Mouse (Mus musculus) spleen, postnatal 14 days (tissue): Measurements from ENCODE around the gene Six6.

Experiments used
- DNase-seq, 2 experiments: peaks; one replicate each; pipeline ENCODE4 v3.0.0; 2021 to 2022; ENCODE audit warnings: low spot score in 2 of 2

Six6 gene

DNA sequence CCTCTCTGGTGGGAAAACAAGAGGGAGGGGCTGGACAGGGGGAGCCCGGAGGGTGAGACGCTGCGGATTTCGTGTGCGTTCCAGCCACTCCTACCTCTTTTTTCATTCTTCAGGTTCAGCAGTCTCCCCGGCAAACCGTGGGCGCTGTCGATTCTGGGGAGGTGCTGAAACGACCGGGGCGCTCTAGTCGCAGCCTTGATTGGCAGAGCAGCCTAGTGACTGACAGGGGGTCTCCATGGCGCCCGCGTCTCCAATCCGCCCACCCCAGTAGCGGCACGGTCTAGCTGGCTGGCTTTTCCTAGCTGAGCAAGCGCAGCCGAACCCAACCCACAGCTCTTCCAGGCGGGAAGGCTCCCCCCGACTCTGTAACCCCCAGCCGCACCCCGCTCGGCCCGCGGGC is at the start of gene Six6:
TSS of gene Six6 (plus strand) at position 277 of the 400 bp plus-strand sequence.
- DNase-seq = no peak

DNA sequence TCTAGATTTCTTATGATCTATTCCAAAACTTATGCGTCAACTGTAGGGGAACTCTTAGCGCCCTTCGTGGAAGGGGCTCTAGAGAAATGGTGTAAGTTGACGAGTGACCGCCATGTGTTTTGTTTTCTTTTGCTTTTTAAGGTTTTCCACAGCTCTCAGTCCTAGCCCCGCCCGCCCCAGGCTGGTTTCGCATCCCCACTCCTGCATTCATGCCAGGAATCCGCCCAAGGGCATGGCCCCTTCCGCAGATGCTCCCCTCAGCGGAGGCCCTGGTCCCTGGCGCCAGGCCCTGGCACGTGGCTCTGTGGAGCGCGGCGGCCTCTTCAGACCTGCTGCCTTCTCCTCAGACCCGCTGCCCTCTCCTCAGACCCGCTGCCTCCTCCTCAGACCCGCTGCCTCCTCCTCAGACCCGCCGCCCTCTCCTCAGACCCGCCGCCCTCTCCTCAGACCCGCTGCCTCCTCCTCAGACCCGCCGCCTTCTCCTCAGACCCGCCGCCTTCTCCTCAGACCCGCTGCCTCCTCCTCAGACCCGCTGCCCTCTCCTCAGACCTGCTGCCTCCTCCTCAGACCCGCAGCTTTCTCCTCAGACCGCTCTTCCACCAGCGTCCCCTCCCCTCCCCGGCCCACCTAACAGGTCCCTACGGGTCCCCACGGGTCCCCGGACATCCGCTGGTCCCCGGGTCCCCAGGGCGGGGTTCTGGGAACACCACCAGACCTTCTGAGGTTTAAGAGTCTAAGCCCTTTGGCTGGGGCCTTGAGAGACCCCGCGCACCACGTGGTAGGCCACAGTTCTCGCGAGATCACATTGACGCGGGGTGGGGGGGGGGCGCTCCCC is 22.3 kb upstream of the Six6 start:
- DNase-seq = no peak

DNA sequence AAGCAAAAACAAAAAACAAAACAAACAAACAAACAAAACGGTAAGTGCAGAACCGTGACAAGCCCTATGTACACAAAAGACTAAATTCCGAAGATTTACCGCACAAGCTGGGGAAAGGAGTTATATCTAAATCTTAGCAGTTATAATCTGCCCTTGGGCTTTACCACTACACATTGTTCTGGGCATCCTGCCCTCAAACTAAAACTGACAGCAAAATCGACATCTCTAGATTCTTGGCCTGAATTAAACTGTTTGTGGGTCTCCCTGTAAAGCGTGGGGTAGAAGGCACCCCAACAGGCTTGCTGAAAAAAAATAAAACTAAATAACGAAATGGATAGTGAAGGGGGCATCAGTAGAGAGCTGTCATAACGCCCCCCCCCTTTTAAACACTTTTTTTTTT is 2.9 kb upstream of the Six6 start:
- DNase-seq = no peak

DNA sequence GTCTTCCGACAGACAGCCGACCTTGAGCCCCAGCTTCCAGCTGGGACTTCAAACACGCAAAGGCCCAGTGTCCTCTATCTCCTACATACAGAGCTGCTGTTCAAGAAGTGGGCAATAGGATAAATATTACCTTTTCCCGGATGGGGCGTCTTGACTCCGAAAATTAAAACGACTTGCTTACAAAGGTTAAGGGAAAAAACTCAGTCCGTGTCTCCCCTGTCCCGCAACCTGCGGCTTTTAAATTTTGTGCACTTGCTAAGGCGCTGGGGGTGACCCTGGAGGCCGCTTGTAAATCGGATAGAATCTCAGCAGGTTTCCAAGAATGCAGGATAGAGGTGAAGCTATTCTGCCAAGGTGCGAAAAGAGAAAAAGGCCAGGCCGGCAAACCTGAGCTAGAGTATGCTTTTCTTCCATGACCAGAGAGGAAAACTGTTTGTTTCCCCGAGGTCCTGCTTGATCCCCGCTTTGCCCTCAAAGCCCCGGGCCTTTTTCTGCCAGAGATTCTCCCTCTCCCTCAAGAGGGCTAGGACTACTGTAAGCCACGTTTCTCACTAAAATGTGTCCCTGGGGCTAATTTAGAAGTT is 2.1 kb upstream of the Six6 start:
- no peak for DNase-seq

DNA sequence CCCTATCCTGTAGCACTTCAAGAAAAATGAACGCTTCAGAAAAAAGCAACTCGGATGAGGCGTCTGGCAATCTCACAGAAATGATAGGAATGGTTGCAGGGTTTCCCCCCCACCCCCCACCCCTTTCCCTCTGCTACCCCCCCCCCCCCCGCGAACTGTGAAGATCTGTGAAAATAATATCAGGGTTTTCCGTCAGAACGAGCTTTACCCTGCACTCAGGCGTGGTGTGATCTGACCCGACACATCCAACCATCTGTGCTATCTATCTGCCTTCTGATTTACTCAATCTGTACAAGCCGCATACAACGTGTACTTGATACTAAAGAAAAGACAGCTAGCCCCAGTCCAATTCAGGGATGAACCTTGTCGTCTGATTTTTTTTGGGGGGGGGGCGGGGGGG is 1.5 kb upstream of the Six6 start:
- no peak for DNase-seq

DNA sequence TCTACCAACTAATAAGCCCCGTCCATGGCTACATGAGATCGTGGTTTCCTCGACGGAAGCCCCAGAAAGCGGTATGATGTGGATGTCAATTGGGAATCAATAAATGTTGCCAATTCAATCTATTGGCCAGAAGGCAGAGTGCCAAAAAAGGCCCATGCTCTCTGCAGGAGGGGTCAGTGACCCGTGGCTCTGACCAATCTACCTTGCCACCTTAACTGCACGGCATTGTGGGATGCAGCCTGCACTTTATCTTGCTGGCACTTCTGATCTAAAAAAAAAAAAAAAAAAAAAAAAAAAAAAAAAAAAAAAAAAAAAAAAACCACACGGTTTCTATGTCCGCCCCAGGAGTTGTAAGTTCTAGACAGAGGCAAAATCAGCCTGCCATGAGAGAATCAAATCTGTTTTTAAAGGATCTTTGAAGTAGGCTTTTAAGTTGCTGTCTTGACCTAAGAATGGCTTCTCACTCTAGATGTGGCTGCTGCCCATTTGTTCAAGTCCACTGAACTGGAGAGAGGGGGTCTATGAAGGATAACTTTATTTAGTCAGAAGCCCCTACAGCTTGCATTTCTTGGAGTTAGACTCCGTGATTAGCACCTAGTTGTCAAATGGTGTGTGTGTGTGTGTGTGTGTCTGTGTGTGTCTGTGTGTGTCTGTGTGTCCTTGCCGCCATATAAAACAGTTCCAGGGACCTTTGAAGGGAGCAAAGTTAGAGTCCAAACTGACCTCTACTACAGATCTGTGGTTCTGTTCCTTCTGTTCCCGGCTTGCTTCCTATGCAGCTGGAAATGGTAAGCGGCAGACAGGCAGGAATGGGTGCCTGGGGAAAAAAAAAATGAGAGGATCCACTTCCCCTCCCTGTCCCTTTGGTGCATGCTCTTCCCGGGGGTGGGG is 847 bp upstream of the Six6 start:
- no peak for DNase-seq

DNA sequence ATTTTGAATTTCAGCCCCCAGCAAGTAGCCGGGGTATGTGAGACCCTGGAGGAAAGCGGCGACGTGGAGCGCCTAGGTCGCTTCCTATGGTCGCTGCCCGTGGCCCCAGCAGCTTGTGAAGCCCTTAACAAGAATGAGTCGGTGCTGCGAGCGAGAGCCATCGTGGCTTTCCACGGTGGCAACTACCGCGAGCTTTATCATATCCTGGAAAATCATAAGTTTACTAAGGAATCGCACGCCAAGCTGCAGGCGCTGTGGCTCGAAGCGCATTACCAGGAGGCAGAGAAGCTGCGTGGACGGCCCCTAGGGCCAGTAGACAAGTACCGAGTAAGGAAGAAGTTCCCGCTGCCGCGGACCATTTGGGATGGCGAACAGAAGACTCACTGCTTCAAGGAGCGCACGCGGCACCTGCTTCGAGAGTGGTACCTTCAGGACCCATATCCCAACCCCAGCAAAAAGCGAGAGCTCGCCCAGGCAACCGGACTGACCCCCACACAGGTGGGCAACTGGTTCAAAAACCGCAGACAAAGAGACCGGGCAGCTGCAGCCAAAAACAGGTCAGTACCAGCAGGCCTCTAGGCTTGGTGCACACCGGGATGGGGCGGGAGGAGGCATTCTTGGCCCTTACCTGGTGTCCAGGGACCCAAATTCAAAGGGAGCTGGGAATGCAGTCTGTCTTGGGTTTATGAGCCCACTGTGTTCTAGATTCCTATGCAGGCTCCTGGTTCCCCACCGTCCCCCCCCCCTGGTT is 554 bp downstream of the Six6 start, which contains the start of gene 4930447C04Rik:
TSS of gene 4930447C04Rik (minus strand) at position 704 of the 751 bp plus-strand sequence.
- no peak for DNase-seq

DNA sequence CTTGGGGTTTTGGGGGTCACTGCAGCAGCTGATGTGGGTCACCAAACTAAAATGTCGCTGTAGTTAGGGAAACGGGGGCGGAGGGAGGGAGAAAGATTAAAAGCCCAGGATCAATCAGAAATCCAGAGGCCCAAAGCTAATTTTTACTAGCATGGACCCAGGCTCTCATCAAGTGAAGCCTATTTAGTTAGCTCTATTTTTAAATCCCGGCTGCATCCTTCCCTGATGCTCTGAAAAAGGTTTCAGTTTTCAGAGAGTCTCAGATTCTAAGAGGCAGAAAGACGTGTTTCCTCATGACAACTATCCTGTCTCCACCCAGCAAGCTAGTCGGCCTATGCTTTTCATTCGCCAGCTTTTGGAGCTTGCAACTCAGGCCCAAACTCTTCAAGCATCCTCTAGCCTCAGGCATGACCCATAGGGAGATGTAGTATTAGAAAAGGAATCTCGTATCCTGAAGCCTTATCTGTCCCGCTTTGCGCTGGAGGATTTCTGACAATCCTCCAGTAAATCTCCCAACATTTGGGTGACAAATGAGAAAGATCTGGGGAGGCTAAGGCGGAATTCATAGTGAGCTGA is 1.2 kb downstream of the Six6 start:
- DNase-seq = no peak

DNA sequence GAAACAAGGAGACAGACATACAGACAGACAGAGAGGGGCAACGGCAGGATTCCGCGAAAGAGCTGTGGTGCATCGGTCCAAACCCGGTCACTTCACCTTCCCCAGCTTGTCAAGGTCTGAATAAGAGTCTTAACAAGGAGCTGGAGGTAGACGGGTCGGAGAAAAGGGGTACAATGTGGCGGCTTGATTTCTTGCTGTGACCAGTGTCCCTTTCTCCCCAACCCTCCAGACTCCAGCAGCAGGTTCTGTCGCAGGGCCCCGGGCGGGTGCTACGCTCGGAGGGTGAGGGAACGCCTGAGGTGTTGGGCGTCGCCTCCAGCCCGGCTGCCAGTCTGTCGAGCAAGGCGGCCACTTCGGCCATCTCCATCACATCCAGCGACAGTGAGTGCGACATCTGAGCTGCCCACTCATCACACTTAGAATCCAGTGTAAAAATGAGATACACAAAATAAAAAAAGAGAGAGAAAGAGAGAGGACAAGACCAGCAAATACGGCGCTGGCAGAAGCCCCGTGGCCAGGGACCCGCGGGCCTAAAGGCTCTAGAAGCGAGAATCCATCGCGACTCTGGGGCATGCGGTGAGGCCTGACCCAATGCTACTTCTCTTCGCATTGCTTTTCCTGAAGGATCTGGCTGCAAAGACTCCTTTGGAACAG is 1.8 kb downstream of the Six6 start:
- no peak for DNase-seq

DNA sequence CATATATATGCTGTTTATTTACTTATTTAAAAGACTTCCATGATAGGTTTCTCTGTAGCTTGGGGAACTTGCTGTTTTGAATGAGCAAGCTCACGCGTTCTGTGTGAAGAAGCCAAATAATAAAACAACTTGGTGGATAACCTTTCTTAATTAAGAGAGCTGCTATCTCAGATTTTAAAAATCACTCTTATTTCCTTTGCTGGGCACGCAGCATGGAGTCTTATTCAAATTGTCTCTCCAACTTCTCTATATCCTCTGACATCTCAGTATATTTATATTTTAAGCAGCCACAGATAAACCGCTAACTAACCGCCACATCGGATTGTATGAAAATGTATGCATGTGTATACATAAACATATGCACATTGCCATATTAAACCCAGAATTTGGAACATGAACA is 2.5 kb downstream of the Six6 start:
- DNase-seq = no peak

DNA sequence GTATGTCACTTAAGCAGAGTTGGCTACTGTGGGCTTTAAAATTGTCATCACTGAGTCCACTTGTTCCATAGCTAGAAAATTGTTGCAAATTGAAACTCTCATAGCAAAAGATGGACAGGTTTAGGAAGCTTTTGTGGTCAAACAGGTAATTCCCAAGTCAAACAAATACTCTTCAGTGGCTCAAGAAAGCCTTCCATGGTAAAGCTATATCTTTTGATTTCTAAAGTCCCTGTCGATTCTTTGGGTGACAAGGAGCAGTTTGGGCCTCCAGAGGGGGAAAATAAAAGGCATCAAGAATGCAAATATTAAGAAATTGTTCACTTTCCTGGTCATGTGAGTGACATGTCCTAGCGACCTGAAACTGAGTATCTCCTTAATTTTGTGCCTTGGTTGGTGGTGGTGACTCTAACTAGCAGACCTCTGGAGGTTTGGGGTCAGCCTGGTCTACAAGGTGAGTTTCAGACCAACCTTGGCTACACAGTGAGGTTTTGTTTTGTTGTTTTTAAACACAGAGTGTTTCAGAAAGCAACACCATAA is 4.0 kb downstream of the Six6 start:
- DNase-seq = no peak

DNA sequence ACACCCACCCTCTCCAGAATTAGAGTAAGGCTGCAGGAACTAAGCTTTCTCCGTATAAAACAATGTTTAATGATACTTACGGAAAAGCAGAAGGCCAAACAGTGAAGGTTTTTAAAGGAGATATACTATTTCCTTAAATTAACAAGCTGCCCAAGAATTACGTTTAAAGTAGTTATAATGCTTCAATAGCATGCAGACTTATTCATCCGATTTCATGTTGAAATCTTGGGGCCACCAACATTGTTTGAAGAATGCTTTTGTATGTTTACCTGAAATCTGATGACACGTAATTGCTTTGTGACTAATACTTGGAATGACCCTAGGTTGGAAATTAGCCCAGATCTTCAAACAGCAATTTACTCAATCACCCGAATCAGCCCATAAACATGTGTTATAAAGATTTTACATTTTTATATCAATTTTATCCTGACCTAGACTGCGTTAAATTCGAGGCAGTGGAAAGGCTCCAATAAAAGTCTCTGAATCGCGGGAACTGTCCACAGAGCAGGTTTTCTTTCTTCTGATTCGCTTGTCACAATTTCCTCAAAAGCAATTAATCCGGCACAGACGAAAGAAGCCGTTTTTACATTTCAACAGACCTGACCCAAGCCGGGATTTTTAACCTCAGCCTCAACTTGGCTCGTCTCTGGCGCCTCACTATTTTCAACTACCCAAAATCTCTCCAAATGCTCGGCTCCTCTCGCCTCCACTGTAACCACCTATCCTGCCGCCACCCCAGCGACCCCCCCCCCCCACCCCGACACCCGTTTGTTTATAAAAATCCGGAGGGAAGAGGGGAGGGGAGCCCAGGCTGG is 4.9 kb downstream of the Six6 start:
- DNase-seq = no peak

DNA sequence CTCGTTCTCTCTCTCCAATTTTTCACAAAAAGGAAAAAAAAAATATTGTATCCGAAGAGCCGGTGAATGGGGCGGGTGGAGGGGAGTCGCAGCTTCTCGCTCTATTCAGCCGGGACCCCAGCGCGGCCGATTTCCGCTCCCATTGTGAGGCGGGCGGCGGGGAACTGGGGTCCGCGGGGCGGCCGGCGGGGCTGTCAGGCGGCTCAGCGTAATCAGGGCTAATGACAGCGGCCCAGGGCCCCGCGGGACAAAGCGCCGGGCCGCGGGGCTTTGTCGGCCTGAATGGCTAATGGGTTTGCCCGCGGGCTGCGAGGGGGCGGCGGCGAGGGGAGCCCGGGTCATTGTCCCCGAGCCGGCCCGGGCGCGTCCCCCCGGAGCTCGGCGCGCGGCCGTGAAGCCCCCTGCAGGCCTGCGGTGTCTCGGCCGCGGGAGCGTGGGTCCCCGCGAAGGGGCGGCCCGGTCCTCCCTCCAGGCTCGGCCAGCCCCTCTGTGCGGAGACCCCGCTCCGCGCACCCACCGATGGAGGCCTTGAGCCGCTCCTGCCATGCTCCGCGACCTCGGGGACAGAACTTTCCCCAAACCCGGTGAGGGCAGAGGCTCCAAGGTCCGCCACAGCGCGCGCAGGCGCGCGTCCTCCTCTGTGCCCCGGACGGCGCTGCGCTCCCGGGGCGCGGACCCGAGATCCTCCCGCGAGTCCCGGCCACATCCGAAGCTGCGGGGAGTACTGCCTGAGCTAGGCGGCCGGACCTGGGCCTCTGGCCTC is 5.8 kb downstream of the Six6 start:
- no peak for DNase-seq

DNA sequence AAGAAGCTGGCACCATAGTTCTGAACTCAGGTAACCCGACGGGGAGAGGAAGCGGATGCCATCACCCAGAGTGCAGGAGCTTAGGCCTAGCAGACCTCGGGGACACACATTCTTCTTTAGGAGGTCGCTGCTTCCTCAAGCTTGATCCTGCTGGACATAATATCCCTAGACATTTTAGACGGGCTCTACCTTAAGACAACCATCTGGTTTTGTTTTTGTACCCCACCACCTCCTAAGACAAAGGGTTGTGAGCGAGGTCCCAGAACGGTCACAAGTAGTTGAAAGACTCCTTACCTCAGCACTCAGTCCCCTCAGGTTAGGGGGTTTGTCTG is 6.3 kb downstream of the Six6 start:
- no peak for DNase-seq

DNA sequence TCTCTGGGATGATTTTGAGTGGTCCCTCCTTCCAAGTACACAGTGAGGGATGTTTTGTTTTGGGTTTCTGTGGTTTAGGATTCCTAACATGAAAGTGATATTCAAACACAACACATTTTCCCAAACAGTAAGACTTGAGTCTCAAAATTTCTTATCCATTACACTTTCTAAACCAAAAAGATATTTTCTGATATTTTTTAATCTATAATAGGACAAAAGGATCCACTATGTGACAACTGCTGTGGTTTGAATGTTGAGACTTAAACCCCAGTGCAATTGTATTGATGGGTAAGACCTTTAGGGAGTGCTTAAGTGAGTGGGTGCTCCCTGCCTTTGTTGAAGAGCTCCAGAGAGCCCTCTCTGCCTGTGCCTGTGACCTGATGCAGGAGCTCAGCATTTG is 7.1 kb downstream of the Six6 start:
- no peak for DNase-seq

DNA sequence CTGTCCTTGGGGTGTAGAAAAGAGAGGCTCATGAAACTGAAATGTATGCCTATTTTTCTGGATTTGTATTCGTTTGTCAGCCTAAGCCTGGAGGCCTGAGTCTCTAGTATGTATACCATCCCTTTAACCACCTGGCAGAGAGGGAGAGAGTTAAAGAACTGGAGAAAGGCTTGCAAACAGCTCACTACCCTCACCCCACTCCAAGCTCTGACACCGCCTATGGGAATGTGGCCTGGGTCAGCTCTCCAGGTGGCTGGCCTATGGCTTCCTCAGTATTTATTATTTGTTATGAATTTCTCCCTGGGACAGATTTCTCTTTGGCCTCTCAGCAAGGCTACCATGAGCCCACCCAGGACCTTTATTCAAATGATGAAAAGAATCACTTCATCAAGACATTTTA is 7.6 kb downstream of the Six6 start:
- no peak for DNase-seq

DNA sequence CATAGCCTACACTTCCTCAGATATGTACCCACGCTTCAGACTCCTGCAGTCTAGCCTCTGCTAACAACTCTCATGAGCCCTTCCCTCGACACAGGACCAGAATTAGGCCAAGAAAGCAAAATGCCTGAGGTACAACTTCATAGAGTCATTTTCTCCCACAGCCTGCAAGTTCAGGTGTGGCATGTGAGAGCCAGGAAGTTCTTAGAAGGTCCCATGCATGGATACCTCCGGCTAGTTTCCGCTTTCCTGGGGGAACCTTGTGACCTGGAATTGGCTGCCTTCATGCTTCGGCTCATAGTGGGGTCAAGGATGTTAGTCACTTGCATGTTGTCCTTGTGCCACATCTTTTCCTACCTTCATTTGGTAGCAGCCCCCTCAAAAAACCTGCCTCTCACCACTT is 13.4 kb downstream of the Six6 start:
- no peak for DNase-seq

DNA sequence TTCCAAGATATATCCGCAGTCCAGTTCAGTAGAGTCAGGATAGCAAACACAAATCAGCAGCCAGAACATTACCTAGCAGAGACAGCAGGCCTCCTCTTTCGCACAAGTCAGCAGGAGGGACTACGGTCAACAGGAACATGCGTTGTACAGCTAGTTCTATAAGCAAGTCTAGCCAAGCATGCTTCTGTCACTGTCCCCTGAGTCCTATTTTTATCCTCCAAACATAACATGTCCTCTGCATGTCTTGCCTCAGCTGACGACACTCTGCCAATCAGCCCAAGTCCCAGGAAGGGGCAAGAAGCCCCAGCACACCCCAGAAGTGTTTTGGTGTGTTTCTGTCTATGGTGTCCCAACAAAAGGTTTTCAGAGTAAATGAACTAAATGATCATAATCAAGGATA is 14.2 kb downstream of the Six6 start:
- no peak for DNase-seq

DNA sequence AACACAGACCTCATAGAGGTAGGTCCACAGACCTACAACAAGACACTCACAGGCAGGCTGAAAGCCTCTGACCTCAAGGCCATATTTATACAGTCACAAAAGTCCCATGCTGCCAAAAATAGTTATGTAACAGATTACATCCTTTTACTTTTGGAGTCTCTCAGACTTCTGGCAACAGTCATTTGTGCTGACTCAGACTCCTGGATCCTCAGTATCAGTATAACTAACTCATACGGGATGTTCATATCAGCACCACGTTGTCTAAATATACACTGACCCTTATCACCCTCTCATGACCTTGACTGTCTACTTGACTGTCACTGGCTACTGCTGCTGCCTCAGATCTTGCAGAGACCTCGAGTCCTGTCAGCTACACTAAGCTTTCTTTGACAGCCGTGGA is 15.2 kb downstream of the Six6 start:
- DNase-seq = no peak
